Mouse (Mus musculus) layer of hippocampus, adult 2 months (tissue): ENCODE measurements around the gene Marveld1. TPM values are rescaled to one million over a fixed set of nuclear protein-coding genes. Genes with fewer than 3 reads are reported as not detected.
A peak's percentile ranks its signal among the peaks of the same experiment; 100 is the strongest.

Source experiments
- DNase-seq, 2 experiments: peaks; one replicate each; pipeline ENCODE4 v3.0.0; 2022; ENCODE audit warnings: low spot score in 2 of 2
- H3K27ac ChIP-seq: fragments of 200-600 bp; 2 replicates; pipeline ENCODE4 v1.8.1; 2022
- H3K4me3 ChIP-seq: fragments of 200-600 bp; 2 replicates; pipeline ENCODE4 v1.8.1; 2022; ENCODE audit warnings: mild to moderate bottlenecking
- CTCF ChIP-seq: fragments of 200-600 bp; conservative IDR thresholded peaks from 2 replicates; pipeline ENCODE4 v1.8.1; 2022; ENCODE audit warnings: antibody characterized with exemption, mild to moderate bottlenecking, moderate library complexity
- total RNA-seq, 2 experiments: library from RNA; stranded (reverse); gene quantifications; 2 replicates each; pipeline ENCODE4 v1.2.3; 2021

The Marveld1 gene
- total RNA-seq, 2 experiments from 2014 or later: 7.0 to 8.3 TPM

DNA sequence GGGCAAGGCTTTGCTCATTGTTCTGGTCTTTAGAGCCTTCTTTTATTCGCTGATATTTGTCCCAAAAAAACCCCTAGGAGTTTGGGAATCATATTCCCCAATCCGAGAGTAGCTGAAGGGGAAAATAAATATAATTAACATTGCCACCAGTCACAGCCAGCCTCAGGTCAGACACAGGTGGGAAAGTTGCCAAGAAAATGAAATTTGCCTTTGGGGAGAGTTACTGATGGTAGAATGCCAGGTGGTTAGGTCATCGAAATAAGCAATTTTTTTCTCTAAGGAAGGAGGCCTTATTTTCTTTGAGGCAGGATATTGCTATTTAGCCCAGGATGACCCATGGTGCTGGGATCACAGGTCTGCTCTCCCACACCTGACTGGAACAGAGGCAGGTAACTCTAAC is 19.6 kb downstream of the Marveld1 start:
- TF ChIP-seq CTCF: no peak
- DNase-seq: no peak
- no peak overlapping the region for H3K27ac ChIP-seq
- no peak overlapping the region for H3K4me3 ChIP-seq

DNA sequence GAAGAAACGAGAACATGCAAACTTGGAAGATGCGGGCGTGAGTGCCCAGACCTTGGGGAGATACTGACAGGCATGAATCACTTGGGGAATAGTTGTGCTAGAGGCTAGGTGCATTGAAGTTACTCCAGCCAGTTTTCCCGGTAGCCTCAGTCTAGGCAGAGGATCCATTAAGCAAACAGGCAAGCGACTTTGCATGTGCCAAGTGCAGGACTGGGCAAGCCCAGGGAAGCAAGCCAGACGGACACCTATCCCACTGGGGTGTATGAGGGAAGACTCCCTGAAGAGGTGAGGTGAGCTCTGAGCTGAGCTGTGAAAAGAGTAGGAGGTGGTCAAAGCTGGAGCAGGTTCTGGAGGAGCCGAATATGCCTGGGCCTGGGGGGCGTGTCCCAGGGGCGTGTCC is 20.3 kb downstream of the Marveld1 start:
- TF ChIP-seq CTCF: no peak
- Histone ChIP-seq H3K27ac (no peak overlapping the region), H3K4me3 (no peak overlapping the region)
- no peak for DNase-seq

DNA sequence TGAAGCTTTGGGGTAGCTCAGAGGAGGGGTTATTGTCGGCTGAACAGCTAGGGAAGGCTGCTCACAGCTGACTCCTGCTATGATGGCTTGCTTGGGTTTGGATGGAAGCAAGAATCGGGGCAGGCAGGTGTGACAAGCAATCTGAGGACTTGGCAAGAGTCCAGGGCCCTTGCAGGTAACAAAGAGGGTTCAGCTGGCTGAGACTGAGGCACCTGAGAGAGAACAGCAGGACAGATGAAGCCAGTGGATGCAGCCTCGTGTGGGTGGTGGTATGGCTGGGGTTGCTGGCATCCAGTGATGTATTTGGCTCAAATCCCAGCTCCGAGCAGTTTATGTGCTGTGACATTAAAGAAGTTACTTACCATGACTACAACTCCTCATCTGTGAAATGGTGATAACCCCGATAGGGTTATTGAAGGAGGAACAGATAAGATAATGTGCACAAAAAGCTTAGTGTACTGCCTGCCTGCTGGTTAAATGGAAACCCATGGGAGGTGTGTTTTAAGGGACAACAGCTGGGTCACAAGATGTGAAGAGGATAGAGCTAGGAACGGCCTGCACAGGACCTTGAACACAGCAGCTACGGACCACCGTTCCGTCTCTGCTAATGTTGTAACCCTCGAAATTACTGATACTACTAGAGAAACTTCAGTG is 22.2 kb downstream of the Marveld1 start:
- Histone ChIP-seq H3K4me3 (no peak overlapping the region), H3K27ac (peak overlapping the region; percentile 89; the same call in 1 of the 2 replicates)
- no peak for DNase-seq
- TF ChIP-seq CTCF: no peak

DNA sequence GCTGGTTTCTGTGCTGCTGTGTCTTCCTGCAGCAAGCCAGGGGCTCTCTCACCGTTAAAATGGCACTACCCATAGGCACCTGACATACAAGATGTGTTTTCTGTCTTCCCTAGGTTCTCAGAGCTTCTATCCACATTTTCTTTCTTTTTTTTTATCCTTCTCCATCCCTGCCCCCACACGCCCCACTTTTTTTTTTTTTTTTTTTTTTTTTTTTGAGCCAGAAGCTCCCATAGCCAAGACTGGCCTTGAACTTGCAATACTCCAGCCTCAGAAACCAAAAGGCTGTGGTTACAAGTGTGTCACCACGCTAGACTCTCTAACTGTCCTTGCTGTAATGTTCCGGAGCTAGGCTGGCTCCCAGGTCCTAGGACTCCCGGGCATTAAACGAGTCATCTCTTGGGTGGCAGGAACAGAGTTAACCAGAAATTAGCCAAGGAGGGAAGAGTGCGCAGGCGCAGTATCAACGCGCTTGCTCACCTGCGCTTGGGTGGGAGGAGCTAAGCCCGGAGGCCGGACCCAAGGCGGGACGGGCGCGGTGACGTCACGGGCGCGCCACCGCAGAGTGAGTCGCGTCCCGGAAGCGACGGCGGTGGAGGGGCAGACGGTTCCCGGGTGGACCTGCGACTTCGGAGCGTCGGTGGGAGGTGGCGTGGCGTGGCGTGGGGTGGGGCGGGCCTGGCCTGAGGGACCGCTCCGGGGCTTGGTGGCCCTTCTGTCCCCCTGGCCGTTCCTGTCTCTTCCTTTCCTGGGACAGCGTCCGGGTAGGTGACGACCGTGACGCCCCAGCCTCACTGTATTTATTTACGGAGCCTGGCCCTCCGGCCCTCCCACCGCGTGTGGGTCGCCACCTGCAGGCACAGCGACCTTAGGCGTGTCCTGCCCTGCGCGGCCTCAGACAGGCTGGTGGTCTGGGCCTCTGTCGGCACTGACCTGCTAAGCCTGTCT is 23.1 kb downstream of the Marveld1 start:
- H3K27ac ChIP-seq: peak overlapping the region; percentile 89
- TF ChIP-seq CTCF: no peak
- peak; percentile 90 to 94 for DNase-seq
- peak overlapping the region; percentile 96 for H3K4me3 ChIP-seq

DNA sequence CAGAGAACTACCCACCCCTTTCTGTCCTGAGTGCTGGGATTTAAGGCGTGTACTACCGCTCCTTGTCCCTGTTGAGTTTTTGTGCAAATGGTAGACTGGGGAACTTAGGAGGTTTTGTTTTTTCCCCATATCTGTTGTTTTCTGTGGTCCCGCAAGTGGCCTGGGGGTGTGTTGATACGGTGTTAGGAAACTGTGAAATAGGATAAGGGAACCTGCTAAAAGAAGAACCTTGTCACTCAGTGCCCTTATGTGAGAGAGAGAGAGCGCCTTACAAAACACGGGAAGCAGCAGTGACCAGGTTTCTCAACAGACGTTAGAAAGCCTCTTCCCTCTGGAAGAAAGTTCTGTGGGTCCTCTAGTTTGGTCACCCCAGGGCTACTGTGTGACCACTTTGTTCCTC is 29.6 kb downstream of the Marveld1 start:
- TF ChIP-seq CTCF: no peak
- H3K27ac ChIP-seq: no peak overlapping the region
- no peak for DNase-seq
- no peak overlapping the region for H3K4me3 ChIP-seq

DNA sequence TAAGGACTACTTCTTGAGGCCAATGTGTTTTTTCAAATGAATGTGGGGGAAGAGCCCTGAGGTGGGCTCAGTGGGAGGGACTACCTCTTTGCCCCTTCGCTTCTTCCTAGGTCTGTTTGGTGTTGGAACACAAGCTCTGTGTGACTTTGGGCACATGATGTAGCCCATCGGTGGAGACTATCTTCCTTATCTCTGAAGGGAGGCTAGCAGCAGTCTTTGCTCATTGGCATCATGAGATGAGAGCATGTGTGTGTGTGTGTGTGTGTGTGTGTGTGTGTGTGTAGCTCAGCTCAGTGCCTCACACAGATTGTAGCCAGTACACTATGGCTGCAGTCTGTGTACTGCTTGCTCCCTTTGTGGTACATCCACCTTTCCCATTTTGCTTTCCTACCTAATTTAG is 30.3 kb downstream of the Marveld1 start:
- no peak for DNase-seq
- no peak overlapping the region for H3K4me3 ChIP-seq
- H3K27ac ChIP-seq: no peak overlapping the region
- no peak for TF ChIP-seq CTCF

DNA sequence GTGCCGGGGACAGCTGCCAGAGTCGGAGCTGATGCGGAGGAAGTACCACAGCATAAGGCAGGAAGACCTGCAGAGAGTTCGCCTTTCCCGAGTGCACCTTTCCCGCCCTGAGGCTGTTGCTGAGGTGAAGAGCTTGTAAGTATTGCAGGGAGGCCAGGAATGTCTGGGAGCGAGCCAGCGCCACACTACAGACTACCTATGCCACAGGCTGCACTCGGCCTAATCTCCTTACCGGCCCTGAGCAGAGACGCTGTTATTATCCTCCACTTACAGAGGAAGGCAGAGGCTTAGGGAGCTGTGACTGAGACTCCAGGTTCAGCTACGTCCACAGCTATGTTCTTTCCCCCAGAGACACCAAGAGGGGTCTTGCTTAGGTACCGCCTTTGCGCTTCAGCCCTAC is 32.2 kb downstream of the Marveld1 start:
- Histone ChIP-seq H3K4me3 (no peak overlapping the region), H3K27ac (no peak overlapping the region)
- no peak for DNase-seq
- no peak for TF ChIP-seq CTCF

DNA sequence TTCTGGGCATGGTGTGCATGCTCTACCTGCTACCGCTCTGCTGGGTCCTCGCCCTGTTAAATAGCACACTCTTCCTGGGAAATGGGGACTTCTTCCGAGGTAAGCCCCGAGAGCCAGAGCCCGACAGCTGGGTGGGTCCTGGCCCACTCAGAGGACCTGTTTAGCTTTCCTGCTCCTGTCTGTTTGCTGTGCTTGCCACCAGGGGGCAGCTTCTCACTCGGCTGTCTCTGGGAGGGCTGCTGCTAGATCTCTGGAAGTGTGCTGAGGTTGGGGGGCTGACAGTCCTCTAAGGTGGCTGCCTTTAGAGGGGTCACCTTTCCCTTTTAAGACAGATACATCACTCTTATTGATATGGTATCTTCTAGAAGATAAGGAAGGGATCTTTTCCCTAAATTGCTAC is 35.5 kb downstream of the Marveld1 start:
- Histone ChIP-seq H3K4me3 (no peak overlapping the region), H3K27ac (no peak overlapping the region)
- TF ChIP-seq CTCF: peak; percentile 80
- DNase-seq: no peak

DNA sequence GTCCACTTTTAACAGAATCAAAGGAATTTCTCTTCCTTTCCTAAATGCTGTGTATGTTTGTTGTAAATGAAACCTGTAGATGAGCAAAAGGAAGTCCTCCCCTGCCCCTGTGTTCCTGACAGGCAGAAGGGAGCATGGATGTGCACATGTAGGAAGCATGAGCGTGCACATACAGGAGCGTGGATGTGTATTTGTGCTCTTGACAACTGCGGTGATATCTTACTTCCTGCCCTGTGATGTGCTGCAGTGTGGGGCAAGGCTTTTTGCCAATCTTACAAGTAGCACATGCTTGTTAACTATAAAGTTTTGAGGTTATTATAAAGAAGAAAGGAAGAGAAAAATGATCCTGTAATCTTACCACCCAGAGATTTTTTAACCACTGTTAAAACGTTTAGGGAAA is 42.5 kb downstream of the Marveld1 start:
- Histone ChIP-seq H3K4me3 (no peak overlapping the region), H3K27ac (no peak overlapping the region)
- no peak for TF ChIP-seq CTCF
- no peak for DNase-seq

DNA sequence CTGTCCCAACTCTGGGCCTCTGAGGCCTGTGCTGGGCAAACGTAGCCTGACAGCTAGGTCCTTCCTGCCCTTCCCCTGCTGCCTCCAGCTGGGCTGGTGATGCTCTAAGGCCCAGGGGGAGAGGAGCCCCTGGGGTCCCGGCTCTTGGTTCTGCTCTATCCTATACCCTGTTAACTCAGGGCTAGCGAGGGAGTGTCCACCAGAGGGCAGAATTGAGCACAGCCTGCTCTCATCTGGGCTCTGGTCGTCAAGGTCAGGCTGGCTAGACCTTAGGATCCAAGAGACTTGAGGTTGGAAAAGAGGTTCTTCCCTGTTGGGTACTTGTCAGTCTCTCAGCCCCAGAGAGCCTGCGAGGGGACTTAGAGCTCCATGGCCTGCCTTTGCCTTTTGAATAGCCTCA is 43.3 kb downstream of the Marveld1 start:
- TF ChIP-seq CTCF: peak; percentile 95
- DNase-seq: peak in 1 of 2 experiments; percentile 64
- H3K4me3 ChIP-seq: no peak overlapping the region
- no peak overlapping the region for H3K27ac ChIP-seq

DNA sequence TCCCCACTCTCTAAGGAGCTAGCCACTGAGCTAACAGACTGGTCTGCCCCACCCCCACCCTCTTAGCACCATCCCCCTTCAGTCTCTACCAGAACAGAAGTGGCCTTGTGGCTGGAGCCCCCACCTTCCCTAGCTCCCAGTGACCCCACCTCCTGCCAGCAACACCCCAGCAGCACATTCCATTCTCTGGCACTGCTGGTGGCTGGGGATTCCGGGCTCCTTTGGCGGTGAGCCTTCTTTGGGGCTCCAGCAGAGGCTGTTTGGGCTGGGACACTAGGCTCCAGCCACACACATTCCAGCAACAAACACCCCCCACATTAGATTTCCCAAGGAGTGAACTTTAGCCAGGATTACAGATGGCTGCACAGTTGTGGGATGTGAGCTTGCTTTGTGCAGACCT is 46.1 kb downstream of the Marveld1 start:
- TF ChIP-seq CTCF: no peak
- Histone ChIP-seq H3K4me3 (no peak overlapping the region), H3K27ac (no peak overlapping the region)
- no peak for DNase-seq

DNA sequence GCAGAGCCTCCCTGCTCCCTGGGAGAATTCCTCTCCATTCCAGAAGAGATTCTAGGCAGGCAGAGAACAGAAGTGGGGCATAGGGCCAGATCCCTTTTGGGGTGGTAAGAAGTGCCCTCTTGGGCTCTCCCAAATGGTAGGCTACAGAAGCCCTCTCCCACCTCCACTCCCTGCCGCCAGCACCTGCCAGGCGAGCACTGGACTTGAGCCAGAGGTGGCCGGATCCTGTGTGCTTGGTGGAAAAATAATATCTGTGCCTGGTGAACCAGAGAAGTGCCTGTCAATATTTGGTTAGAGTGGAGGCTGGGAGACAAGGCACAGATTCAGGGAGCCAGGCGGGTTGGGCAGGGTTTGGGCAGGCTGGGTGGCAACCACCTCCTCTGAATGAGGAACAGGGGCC is 49.2 kb downstream of the Marveld1 start:
- no peak for DNase-seq
- Histone ChIP-seq H3K4me3 (no peak overlapping the region), H3K27ac (no peak overlapping the region)
- no peak for TF ChIP-seq CTCF

DNA sequence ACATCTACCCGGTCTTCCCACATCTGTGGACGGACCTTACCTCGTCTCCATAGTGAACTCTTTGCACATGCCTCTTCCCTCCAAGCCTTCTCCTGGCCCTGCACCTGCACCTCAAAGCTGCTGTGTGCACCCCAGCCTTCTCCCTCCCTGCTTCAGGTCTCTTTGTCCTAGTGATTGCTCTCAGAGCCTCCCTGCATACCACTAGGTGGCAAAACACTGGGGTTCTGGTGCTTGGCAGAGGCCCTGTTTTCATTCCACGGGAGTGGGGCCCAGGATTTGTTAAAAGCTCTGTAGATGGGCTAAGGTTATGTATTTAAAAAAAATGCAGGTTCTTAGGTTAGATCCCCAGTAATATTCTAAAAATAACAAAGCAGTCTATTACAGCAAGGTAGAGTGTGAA is 49.9 kb downstream of the Marveld1 start:
- DNase-seq: no peak
- TF ChIP-seq CTCF: peak; percentile 66
- no peak overlapping the region for H3K4me3 ChIP-seq
- H3K27ac ChIP-seq: no peak overlapping the region

DNA sequence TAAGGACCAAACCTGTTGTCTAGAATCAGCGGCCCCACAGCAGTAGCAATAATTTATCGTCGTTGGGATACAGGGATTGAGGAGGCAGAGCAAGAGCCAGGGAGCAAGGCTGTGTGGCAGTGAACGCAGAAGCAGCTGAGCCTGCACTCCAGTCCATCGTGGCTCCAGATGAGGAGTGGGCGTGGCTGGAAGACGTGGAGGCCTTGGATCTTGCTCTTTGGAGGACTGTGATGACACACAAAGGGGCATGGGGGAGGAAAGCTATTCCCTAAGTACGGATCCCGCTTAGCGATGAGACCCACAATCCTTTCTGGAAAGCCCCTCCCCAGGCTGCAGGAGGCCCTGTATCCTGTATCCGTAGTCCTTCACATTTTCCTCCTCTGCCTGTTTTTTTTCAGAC is 50.8 kb downstream of the Marveld1 start:
- TF ChIP-seq CTCF: no peak
- Histone ChIP-seq H3K27ac (no peak overlapping the region), H3K4me3 (no peak overlapping the region)
- DNase-seq: no peak

Other genes starting within 250 kb of the Marveld1 start
- gene Pgam1, start 235.5 kb upstream of the Marveld1 start, total RNA-seq: 100 to 1,000 TPM; 502 to 540 TPM
- 10 to 100 TPM; 27.6 to 35.4 TPM for gene Exosc1, start 214.0 kb upstream of the Marveld1 start, total RNA-seq
- 10 to 100 TPM; 45.2 to 47.3 TPM for gene Zdhhc16, start 213.9 kb upstream of the Marveld1 start, total RNA-seq
- gene Mms19, start 166.2 kb upstream of the Marveld1 start, total RNA-seq: 10 to 100 TPM; 30.9 to 39.2 TPM
- 10 to 100 TPM; 14.0 to 14.6 TPM for gene Ubtd1, start 165.6 kb upstream of the Marveld1 start, total RNA-seq
- not detected for gene Ankrd2, start 111.4 kb upstream of the Marveld1 start, total RNA-seq
- 1 to 10 TPM; 7.4 to 8.6 TPM for gene Hoga1, start 101.8 kb upstream of the Marveld1 start, total RNA-seq
- gene 4933411K16Rik, start 95.2 kb upstream of the Marveld1 start, total RNA-seq: 1 to 10 TPM; 1.6 to 1.9 TPM
- gene Morn4, start 61.0 kb upstream of the Marveld1 start, total RNA-seq: 10 to 100 TPM; 65.6 to 67.0 TPM
- 10 to 100 TPM; 62.5 to 68.2 TPM for gene Pi4k2a, start 56.9 kb upstream of the Marveld1 start, total RNA-seq
- 10 to 100 TPM; 18.0 to 20.7 TPM for gene Avpi1, start 18.3 kb upstream of the Marveld1 start, total RNA-seq
- 100 to 1,000 TPM in 1 of 2 experiments, 10 to 100 TPM in 1; 91.7 to 101 TPM for gene Zfyve27, start 16.6 kb downstream of the Marveld1 start, total RNA-seq
- gene Sfrp5, start 54.9 kb downstream of the Marveld1 start, total RNA-seq: under 1 TPM; 0.25 to 0.26 TPM
- 10 to 100 TPM; 61.3 to 64.6 TPM for gene Golga7b, start 100.2 kb downstream of the Marveld1 start, total RNA-seq